Mouse (Mus musculus): ENCODE results near the gene Cfap74. TPM values are rescaled to one million over a fixed set of nuclear protein-coding genes. Genes with fewer than 3 reads are reported as not detected.

Cfap74 gene
- total RNA-seq (2012; rRNA removed): 0.33 and 0.39 TPM in 2 replicates
- polyA plus RNA-seq (2012; ENCODE audit: insufficient read depth in 1 of 2, insufficient read length in 2 of 2, low read depth in 1 of 2, low replicate concordance in 2 of 2, missing spikeins in 1 of 2): 1 to 10 TPM in 1 of 2 experiments, not detected in 1; 1.0 TPM

DNA sequence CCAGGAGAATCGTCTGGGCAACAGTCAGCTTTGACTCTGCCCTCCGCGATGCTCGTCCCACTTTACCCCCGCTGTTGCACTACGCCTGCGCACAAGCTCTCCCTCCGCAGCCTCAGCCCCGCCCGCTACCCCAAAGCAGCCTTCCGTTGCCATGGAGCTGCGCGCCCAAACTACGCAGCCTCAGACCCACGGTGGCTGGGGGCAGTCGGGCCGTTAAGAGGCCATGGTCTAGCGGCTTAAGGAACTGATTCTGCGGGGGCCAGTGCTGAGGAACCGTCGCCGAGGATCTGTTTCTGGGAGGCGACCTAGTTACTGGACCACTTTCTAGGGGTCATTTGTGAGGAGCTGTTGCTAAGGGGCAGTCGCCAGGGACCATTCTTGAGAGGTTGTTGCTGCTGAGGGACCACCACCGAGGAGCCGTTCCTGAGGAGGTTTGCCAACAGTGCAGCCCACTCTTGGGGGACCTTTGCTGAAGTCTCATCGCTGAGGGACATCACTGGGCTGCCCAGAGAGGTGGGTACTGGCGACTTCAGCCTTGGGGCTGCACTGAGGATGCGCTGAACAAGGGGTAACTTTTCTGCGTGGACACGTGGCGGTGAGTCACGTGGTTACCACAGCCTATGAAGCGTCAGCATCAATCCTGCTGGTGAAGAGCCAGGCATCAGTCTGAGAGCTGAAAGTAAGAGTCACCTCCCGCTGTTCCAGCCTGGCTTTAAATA, at the start of gene Cfap74:
Gene Cfap74 (plus strand): TSS at position 133 of the 719 bp plus-strand sequence.
- no peaks in the 10 kb centered on the region for H3K9me3 ChIP-seq (replicated peaks; ENCODE audit: insufficient read depth, low read length)
- DNase-seq (ENCODE audit: low read depth, low spot score): no peak
- no peaks in the 10 kb centered on the region for H3K36me3 ChIP-seq (ENCODE audit: control insufficient read depth in 1 of 2, insufficient read depth in 2 of 2, low read length in 2 of 2)
- no peak within 1 kb of the TSS for H3K4me3 ChIP-seq (ENCODE audit: control insufficient read depth in 1 of 2, insufficient read depth in 1 of 2, low read depth in 2 of 2, low read length in 2 of 2)
- TF ChIP-seq TCF12 (IDR thresholded peaks at IDR 0.05; ENCODE audit: low read depth, low read length) (no peak), GATA1 (IDR thresholded peaks at IDR 0.05; ENCODE audit: low read depth, low read length) (no peak), MAZ (IDR thresholded peaks at IDR 0.05; ENCODE audit: low read depth, low read length) (no peak), BHLHE40 (IDR thresholded peaks at IDR 0.05; ENCODE audit: borderline replicate concordance, low read depth, low read length) (no peak), ZMIZ1 (IDR thresholded peaks at IDR 0.05; ENCODE audit: low read depth, low read length) (no peak), MYC (IDR thresholded peaks at IDR 0.05; ENCODE audit: low read depth, low read length) (no peak), RCOR1 (IDR thresholded peaks at IDR 0.05; ENCODE audit: low read depth, low read length) (no peak), SIN3A (IDR thresholded peaks at IDR 0.05; ENCODE audit: low read length) (no peak), JUND (IDR thresholded peaks at IDR 0.05; ENCODE audit: low read depth, low read length) (no peak), GABPA (IDR thresholded peaks at IDR 0.05; ENCODE audit: low read depth, low read length) (no peak), ZKSCAN1 (IDR thresholded peaks at IDR 0.05; ENCODE audit: low read depth, low read length) (no peak), TAL1 (IDR thresholded peaks at IDR 0.05; ENCODE audit: low read length) (no peak)
- H3K27ac ChIP-seq (ENCODE audit: control insufficient read depth, low read depth, low read length): no peak within 1 kb of the TSS
- no peaks in the 10 kb centered on the region for H3K4me1 ChIP-seq (ENCODE audit: control insufficient read depth in 1 of 2, insufficient read depth in 2 of 2, low read length in 2 of 2)
- H3K9ac ChIP-seq (ENCODE audit: control insufficient read depth, low read depth, low read length, poor library complexity, severe bottlenecking): no peak within 1 kb of the TSS
- H3K27me3 ChIP-seq (ENCODE audit: control insufficient read depth in 1 of 2, insufficient read depth in 2 of 2, low read length in 2 of 2): no peaks in the 10 kb centered on the region
- no peaks in the 10 kb centered on the region for H3K79me2 ChIP-seq (ENCODE audit: control insufficient read depth, insufficient read depth, low read length, poor library complexity)

DNA sequence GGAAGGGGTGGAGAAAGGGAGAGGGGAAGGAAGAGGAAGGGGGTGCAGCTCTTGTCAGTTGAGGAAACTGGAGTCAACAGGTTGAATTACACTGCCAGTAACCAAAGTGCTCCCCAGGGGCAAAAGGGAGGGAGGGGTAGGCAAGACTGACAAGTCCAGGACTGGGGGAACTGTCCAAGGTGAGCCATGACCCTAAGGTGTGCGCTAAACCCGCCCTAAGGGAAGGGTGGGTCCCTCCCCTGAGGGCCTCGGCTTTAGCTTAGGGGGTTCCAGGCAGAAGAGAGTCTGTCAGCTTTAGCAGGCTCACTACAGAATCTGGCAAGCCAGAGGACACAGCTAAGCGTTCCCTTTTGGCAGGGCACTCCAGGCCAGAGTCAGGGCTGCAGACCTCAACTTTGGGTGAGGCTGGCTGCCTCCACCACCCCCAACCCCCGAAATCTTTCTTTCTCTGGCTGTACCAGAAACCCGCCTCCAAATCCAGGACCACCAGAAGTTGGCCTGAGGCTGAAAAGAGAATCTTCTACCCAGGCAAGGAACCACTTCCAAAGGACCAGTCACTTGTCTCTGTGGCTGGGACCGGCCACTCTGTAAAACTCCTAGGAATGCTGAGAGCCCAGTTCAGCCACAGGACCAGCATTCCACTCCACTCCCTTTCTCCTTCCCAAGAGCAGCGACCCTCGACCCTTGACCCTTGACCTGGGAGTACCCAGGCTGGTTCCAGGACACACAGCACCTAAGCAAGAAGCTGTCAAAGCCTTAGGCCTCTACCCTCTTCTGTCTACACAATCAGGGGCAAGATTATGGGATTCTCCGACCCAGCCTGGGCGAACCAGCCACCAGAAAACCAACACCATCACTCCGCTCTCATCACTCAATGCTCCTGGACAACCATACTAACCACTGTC, 49.2 kb upstream of the Cfap74 start:
- TF ChIP-seq SIN3A (IDR thresholded peaks at IDR 0.05; ENCODE audit: low read length) (no peak), MXI1 (IDR thresholded peaks at IDR 0.05; ENCODE audit: low read depth, low read length) (no peak), USF2 (IDR thresholded peaks at IDR 0.05; ENCODE audit: borderline replicate concordance in 1 of 2, insufficient read depth in 1 of 2, low read depth in 1 of 2, low read length in 2 of 2) (no peak)
- H3K27me3 ChIP-seq (ENCODE audit: control insufficient read depth in 1 of 2, insufficient read depth in 2 of 2, low read length in 2 of 2): no peaks in the 10 kb centered on the region; a peak in 1 of 4 replicates

More for the DNA sequence above, 49.2 kb upstream of the Cfap74 start:
- no peaks in the 10 kb centered on the region for H3K36me3 ChIP-seq (ENCODE audit: control insufficient read depth in 1 of 2, insufficient read depth in 2 of 2, low read length in 2 of 2)
- H3K79me2 ChIP-seq (ENCODE audit: control insufficient read depth, insufficient read depth, low read length, poor library complexity): no peaks in the 10 kb centered on the region
- DNase-seq (ENCODE audit: low read depth, low spot score): no peak
- no peak overlapping the region for H3K9ac ChIP-seq (ENCODE audit: control insufficient read depth, low read depth, low read length, poor library complexity, severe bottlenecking)
- H3K27ac ChIP-seq (ENCODE audit: control insufficient read depth, low read depth, low read length): no peak overlapping the region
- no peaks in the 10 kb centered on the region for H3K9me3 ChIP-seq (replicated peaks; ENCODE audit: insufficient read depth, low read length)
- H3K4me1 ChIP-seq (ENCODE audit: control insufficient read depth in 1 of 2, insufficient read depth in 2 of 2, low read length in 2 of 2): no peaks in the 10 kb centered on the region
- H3K4me3 ChIP-seq (ENCODE audit: control insufficient read depth in 1 of 2, insufficient read depth in 1 of 2, low read depth in 2 of 2, low read length in 2 of 2): no peak overlapping the region
